Mouse (Mus musculus) stomach, embryonic 15.5 days (tissue): ENCODE measurements around the gene Gm11549. TPM values are rescaled to one million over a fixed set of nuclear protein-coding genes. Genes with fewer than 3 reads are reported as not detected.
A peak's percentile ranks its signal among the peaks of the same experiment; 100 is the strongest.

Experiments
- ATAC-seq: fragments of 200-750 bp; cut with Nextera tagmentation; 2 replicates; pipeline ENCODE4 v1.8.0; 2017; ENCODE audit warnings: low read depth, moderate number of reproducible peaks, moderate TSS enrichment; ENCODE audit not compliant: insufficient read depth, low FRiP score
- H3K27ac ChIP-seq: fragments of 300-500 bp; sonication (generic); 2 replicates; pipeline ENCODE4 v1.5.1; 2015; ENCODE audit warnings: mild to moderate bottlenecking, inconsistent platforms
- H3K27me3 ChIP-seq: fragments of 300-500 bp; sonication (generic); replicated peaks from 2 replicates; pipeline ENCODE4 v1.6.1; 2015; ENCODE audit warnings: inconsistent platforms
- H3K36me3 ChIP-seq: fragments of 300-500 bp; sonication (generic); 2 replicates; pipeline ENCODE4 v1.6.1; 2015; ENCODE audit warnings: inconsistent platforms
- H3K4me1 ChIP-seq: fragments of 300-500 bp; sonication (generic); 2 replicates; pipeline ENCODE4 v1.6.1; 2015; ENCODE audit warnings: inconsistent platforms
- H3K4me2 ChIP-seq: fragments of 300-500 bp; sonication (generic); 2 replicates; pipeline ENCODE4 v1.6.1; 2015; ENCODE audit warnings: mild to moderate bottlenecking, inconsistent platforms
- H3K4me3 ChIP-seq: fragments of 300-500 bp; sonication (generic); replicated peaks from 2 replicates; pipeline ENCODE4 v1.5.1; 2015; ENCODE audit warnings: inconsistent platforms
- H3K9ac ChIP-seq: fragments of 300-500 bp; sonication (generic); 2 replicates; pipeline ENCODE4 v1.6.1; 2015; ENCODE audit warnings: inconsistent platforms
- H3K9me3 ChIP-seq: fragments of 300-500 bp; sonication (generic); 2 replicates; pipeline ENCODE4 v1.6.1; 2016; ENCODE audit warnings: inconsistent platforms
- WGBS: fragments of 180-500 bp; shearing (Covaris S2); methylation state at CpG from one replicate; pipeline ENCODE4 v1.1.7; 2015; 5-methylcytosine and 5-hydroxymethylcytosine counted together
- microRNA-seq: library from miRNA; unstranded; fragments of <30 nt; microRNA quantifications from one replicate; pipeline ENCODE4, GENCODE M21; 2016
- polyA plus RNA-seq: library from polyadenylated mRNA; unstranded; fragments of >200 nt; fragmentation: Nextera tagmentation; extraction: Ambion mirVana; gene quantifications from 2 replicates; pipeline ENCODE4 v1.2.1, GENCODE M21; 2015

The Gm11549 gene
- polyA plus RNA-seq, 1 experiment from 2014 or later: 0.18 TPM

DNA sequence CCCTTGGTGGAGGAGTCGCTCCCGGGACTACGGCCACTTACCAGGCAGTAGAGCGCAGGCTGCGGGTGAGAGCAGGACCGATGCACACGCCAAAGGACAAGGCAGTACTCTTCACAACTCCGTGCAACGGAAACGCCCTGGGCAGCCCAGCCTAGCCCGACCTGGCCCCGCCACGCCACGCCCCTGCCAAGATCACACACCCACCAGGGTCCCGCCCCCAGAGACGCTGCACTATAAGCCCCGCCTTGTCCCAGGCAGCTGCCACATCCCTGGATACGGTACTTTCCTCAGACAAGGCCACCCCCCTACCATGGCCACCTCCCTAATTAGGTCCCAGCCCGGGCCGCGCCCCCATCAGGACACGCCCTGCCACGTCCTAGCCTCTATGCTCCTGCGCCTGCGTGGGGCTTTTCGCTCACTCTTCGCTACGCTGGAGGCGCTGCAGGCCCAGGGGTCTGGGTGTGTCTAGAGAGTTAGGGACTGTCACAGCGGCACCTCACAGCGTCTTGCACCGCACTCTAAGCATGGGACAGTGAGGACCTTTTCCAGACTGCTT, 46.0 kb downstream of the Gm11549 start, which contains the start of the genes Anxa5 and 1810062G17Rik:
Gene Anxa5, minus strand, starts transcription at position 363 of the 556 bp plus-strand sequence.
Gene 1810062G17Rik, plus strand, starts transcription at position 406 of the 556 bp plus-strand sequence.
- peak within 1 kb of the TSS; percentile 92 for H3K27ac ChIP-seq
- H3K4me1 ChIP-seq: 0 out of 2 replicates have a peak, but pooled peaks cover 4% of the 10 kb centered on the region
- H3K27me3 ChIP-seq: no peaks in the 10 kb centered on the region
- H3K9ac ChIP-seq: peak within 1 kb of the TSS; percentile 74
- peak within 1 kb of the TSS; percentile 83 for H3K4me3 ChIP-seq
- H3K36me3 ChIP-seq: no peaks in the 10 kb centered on the region
- peak; percentile 98 for ATAC-seq
- peak within 1 kb of the TSS; percentile 84 for H3K4me2 ChIP-seq
- under 1% methylated on average over 32 of the region's 32 CpGs for WGBS
- H3K9me3 ChIP-seq: no peaks in the 10 kb centered on the region

DNA sequence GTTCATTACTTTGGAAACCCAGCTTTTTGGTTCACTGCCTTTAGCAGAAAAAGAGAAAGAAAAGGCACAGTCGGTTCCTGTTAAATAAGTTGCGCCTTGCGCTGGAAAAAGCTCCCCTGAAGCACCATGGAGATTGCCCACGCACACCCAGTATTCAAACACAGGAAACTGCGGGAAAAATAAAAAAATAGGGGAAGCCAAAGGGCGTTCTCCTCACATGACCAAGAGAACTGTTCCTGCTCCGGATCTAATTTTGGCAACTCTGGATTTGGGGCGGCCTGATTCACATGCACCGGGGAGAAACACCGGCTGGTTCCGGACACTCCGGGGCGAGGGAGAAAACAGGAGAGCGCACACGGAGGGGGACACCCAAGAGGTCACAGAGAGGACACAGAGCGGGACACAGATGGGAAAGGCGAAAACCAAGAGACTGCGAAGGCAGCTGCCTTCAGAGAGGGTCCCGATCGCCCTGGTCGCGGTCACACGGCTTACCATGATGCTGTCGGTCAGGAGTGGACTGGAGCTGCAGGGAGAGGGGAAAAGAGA, 46.6 kb downstream of the Gm11549 start:
- ATAC-seq: no peak
- Histone ChIP-seq H3K9ac (peak overlapping the region; percentile 74), H3K4me3 (peak overlapping the region; percentile 83), H3K36me3 (no peaks in the 10 kb centered on the region), H3K27ac (peak overlapping the region; percentile 92), H3K9me3 (no peaks in the 10 kb centered on the region), H3K27me3 (no peaks in the 10 kb centered on the region), H3K4me2 (peak overlapping the region; percentile 84), H3K4me1 (0 out of 2 replicates have a peak, but pooled peaks cover 4% of the 10 kb centered on the region)
- whole genome bisulfite sequencing: under 1% methylated on average over 24 of the region's 24 CpGs

DNA sequence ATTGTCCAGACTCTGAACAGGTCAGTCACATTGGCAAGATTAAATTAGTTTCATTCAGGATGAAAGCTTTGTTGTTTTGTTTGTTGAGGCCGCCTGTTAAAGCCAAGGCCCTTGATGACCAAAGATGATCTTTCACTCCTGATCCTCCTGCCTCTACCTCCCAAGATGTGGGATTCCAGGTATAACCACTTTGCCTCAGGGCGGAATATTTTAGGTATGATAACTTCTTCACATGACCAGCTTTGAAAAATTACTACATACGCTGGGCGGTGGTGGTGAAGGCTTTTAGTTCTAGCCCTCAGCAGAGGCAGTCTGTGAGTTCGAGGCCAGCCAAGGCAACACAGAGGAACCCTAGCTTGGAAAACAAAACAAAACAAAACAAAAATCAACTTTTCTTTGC, 47.2 kb downstream of the Gm11549 start:
- H3K9me3 ChIP-seq: no peaks in the 10 kb centered on the region
- H3K4me2 ChIP-seq: peak overlapping the region; percentile 84
- peak overlapping the region; percentile 83 for H3K4me3 ChIP-seq
- peak overlapping the region; percentile 92; the same call in 1 of the 2 replicates for H3K27ac ChIP-seq
- H3K36me3 ChIP-seq: no peaks in the 10 kb centered on the region
- H3K27me3 ChIP-seq: no peaks in the 10 kb centered on the region
- ATAC-seq: no peak
- H3K4me1 ChIP-seq: 0 out of 2 replicates have a peak, but pooled peaks cover 4% of the 10 kb centered on the region
- 70% methylated on average over 5 of the region's 5 CpGs for WGBS
- H3K9ac ChIP-seq: no peak overlapping the region

- 90% methylated on average over 5 of the region's 5 CpGs for WGBS
Observed at GRCm38 (mm10) chr3:36473222-36473621, 48.4 kb downstream of the Gm11549 start.

GRCm38 (mm10) chr3:36471856-36472255, 49.8 kb downstream of the Gm11549 start:
- WGBS: 61% methylated on average over 4 of the region's 4 CpGs
- H3K36me3 ChIP-seq: no peaks in the 10 kb centered on the region
- H3K9me3 ChIP-seq: no peaks in the 10 kb centered on the region
- no peak for ATAC-seq
- no peak overlapping the region for H3K4me2 ChIP-seq
- H3K27me3 ChIP-seq: no peaks in the 10 kb centered on the region
- 0 out of 2 replicates have a peak, but pooled peaks cover 4% of the 10 kb centered on the region for H3K4me1 ChIP-seq
- no peak overlapping the region for H3K9ac ChIP-seq
- H3K4me3 ChIP-seq: no peak overlapping the region
- no peak overlapping the region for H3K27ac ChIP-seq

More at GRCm38 (mm10) chr3:36473222-36473621, 48.4 kb downstream of the Gm11549 start:
- Histone ChIP-seq H3K4me2 (no peak overlapping the region), H3K9me3 (no peaks in the 10 kb centered on the region), H3K4me1 (0 out of 2 replicates have a peak, but pooled peaks cover 4% of the 10 kb centered on the region), H3K36me3 (no peaks in the 10 kb centered on the region), H3K27me3 (no peaks in the 10 kb centered on the region), H3K4me3 (no peak overlapping the region), H3K27ac (no peak overlapping the region), H3K9ac (no peak overlapping the region)
- ATAC-seq: no peak

DNA sequence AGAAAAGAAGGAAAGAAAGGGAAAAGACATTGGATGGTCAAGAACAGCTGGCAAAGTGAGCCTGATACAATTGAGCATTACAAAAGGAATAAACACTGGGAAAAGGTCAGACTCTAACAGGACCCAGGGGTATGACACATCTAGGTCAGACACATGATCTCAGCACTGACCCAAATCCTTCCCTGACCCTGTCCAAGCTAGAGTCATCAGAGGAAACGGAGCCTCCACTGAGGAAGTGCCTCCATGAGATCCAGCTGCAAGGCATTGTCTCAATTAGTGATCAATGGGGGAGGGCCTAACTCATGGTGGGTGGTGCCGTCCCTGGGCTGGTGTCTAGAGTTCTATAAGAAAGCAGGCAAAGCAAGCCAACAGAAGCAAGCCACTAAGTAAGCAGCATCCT, 52.7 kb downstream of the Gm11549 start:
- no peak for ATAC-seq
- Histone ChIP-seq H3K36me3 (no peaks in the 10 kb centered on the region; the same call in 1 of the 2 replicates), H3K4me1 (no peaks in the 10 kb centered on the region), H3K27ac (no peak overlapping the region), H3K4me2 (no peak overlapping the region), H3K9ac (no peak overlapping the region), H3K9me3 (no peaks in the 10 kb centered on the region), H3K27me3 (no peaks in the 10 kb centered on the region), H3K4me3 (no peak overlapping the region)
- 59% methylated on average over 2 of the region's 2 CpGs for WGBS

- 76% methylated on average over 7 of the region's 7 CpGs for WGBS
- H3K36me3 ChIP-seq: no peaks in the 10 kb centered on the region; the same call in 1 of the 2 replicates
- H3K4me3 ChIP-seq: no peak overlapping the region
Observed at GRCm38 (mm10) chr3:36467632-36468031, 54.0 kb downstream of the Gm11549 start.

GRCm38 (mm10) chr3:36465538-36465937, 56.1 kb downstream of the Gm11549 start:
- Histone ChIP-seq H3K4me2 (no peak overlapping the region), H3K4me3 (no peak overlapping the region), H3K4me1 (no peaks in the 10 kb centered on the region), H3K27me3 (no peaks in the 10 kb centered on the region), H3K27ac (no peak overlapping the region), H3K9ac (no peak overlapping the region), H3K9me3 (no peaks in the 10 kb centered on the region), H3K36me3 (peaks cover 3% of the 10 kb centered on the region; the same call in 1 of the 2 replicates)
- peak; percentile 45; the same call in 1 of the 2 replicates for ATAC-seq
- WGBS: 52% methylated on average over 7 of the region's 7 CpGs

More at GRCm38 (mm10) chr3:36467632-36468031, 54.0 kb downstream of the Gm11549 start:
- Histone ChIP-seq H3K9ac (no peak overlapping the region), H3K27me3 (no peaks in the 10 kb centered on the region), H3K4me1 (no peaks in the 10 kb centered on the region), H3K27ac (no peak overlapping the region), H3K9me3 (no peaks in the 10 kb centered on the region), H3K4me2 (no peak overlapping the region)
- ATAC-seq: no peak; the same call in 1 of the 2 replicates

Small RNA genes within 50 kb of the gene (microRNA-seq; reads per million reads assigned to microRNA genes)
- gene Mir7009: not detected

Other genes with a start within 250 kb of the Gm11549 start
- gene Anxa5, start 45.9 kb downstream of the Gm11549 start, polyA plus RNA-seq: 291 and 311 TPM in 2 replicates
- gene 1810062G17Rik, start 45.9 kb downstream of the Gm11549 start, polyA plus RNA-seq: 2.2 TPM in 2 replicates
- gene Exosc9, start 30.8 kb upstream of the Gm11549 start, polyA plus RNA-seq: 51.7 and 64.3 TPM in 2 replicates
- 170 and 178 TPM in 2 replicates for gene Ccna2, start 50.3 kb upstream of the Gm11549 start, polyA plus RNA-seq
- 12.3 and 12.7 TPM in 2 replicates for gene Bbs7, start 91.7 kb upstream of the Gm11549 start, polyA plus RNA-seq
- gene Trpc3, start 168.4 kb upstream of the Gm11549 start, polyA plus RNA-seq: 2.9 and 5.1 TPM in 2 replicates